Mouse (Mus musculus): ENCODE measurements around the gene Prdm1. TPM values are rescaled to one million over a fixed set of nuclear protein-coding genes. Genes with fewer than 3 reads are reported as not detected.

Gene Prdm1
- total RNA-seq, 2 experiments from 2014 or later: 0.91 to 1.7 TPM

- no peak for ATAC-seq (replicated peaks; ENCODE audit: low FRiP score, poor library complexity, severe bottlenecking)
These were observed 99.0 kb downstream of the Prdm1 start for GRCm38 (mm10) chr10:44429177-44429888.

- ATAC-seq (replicated peaks; ENCODE audit: low FRiP score, poor library complexity, severe bottlenecking): no peak
These were observed 100.4 kb downstream of the Prdm1 start for GRCm38 (mm10) chr10:44427891-44428361.

GRCm38 (mm10) chr10:44427426-44427825 is 100.9 kb downstream of the Prdm1 start:
- ATAC-seq (replicated peaks; ENCODE audit: low FRiP score, poor library complexity, severe bottlenecking): no peak

DNA sequence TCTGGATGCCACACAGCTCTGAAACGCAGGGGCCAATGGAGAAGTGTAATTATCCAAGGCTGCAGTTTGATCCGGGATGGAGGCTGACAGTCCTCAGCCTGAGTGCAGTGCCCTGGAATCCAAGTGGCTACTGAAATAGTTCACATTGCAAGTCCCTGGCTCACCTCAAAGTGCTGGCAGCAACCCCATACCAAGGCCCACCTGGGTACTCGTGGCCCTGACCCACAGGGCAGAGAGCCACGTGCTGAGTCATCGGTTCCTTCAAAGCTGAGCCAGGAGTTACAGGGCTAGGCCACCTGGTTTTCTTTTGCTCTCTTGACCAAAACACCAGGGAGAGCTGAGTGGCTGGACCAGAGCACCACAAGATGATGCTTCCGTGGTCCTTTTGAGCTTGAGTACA is 103.3 kb downstream of the Prdm1 start:
- no peak for ATAC-seq (replicated peaks; ENCODE audit: low FRiP score, poor library complexity, severe bottlenecking)

GRCm38 (mm10) chr10:44421896-44422295 is 106.4 kb downstream of the Prdm1 start:
- no peak for ATAC-seq (replicated peaks; ENCODE audit: low FRiP score, poor library complexity, severe bottlenecking)

GRCm38 (mm10) chr10:44420211-44420610 is 108.1 kb downstream of the Prdm1 start:
- ATAC-seq (replicated peaks; ENCODE audit: low FRiP score, poor library complexity, severe bottlenecking): no peak

- no peak for ATAC-seq (replicated peaks; ENCODE audit: low FRiP score, poor library complexity, severe bottlenecking)
These were observed 109.4 kb downstream of the Prdm1 start for GRCm38 (mm10) chr10:44418901-44419300.

DNA sequence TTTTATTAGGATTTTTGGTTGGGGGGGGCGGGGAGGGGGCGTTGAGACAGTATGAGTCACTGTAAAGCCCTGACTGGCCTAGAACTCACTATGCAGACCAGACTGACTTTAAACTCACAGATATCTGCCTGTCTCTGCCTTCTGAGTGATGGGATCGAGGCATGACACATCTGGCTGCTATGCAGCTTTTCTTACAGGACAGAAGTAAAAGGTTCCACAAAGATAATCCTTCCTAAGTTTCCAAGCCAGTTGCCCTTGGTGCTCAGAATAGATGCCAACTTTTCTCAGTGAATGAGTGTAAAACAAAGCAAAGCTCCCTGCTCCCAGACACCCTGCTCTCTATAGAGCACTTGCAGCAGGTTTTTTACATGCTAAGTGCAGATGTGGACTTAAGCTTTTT is 112.7 kb downstream of the Prdm1 start:
- ATAC-seq (replicated peaks; ENCODE audit: low FRiP score, poor library complexity, severe bottlenecking): no peak

- no peak for ATAC-seq (replicated peaks; ENCODE audit: low FRiP score, poor library complexity, severe bottlenecking)
These were observed 118.3 kb downstream of the Prdm1 start for GRCm38 (mm10) chr10:44409958-44410357.

DNA sequence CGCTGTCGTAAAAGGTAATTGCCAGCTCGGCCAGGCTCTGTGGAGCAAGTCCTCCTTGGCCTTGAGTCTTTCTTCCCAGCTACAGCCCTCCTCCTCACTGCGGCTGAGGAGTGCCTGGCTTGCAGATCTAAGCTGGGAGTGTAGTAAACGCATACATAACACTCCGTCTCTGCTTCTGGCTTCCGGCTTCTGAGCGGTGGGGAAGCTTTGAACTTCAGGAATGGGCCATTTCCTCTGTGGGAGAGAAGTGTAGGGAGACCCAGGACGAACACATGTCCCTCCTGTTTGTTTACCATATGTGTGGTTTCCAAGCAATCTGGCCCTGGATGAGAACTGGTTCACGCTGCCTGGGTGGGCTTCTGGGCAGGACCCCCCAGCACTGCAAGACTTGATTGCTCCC is 119.2 kb downstream of the Prdm1 start:
- ATAC-seq (replicated peaks; ENCODE audit: low FRiP score, poor library complexity, severe bottlenecking): no peak

GRCm38 (mm10) chr10:44403415-44403814 is 124.9 kb downstream of the Prdm1 start:
- ATAC-seq (replicated peaks; ENCODE audit: low FRiP score, poor library complexity, severe bottlenecking): no peak

- no peak for ATAC-seq (replicated peaks; ENCODE audit: low FRiP score, poor library complexity, severe bottlenecking)
These were observed 126.7 kb downstream of the Prdm1 start for GRCm38 (mm10) chr10:44401600-44401999.

GRCm38 (mm10) chr10:44400602-44401001 is 127.7 kb downstream of the Prdm1 start:
- no peak for ATAC-seq (replicated peaks; ENCODE audit: low FRiP score, poor library complexity, severe bottlenecking)

DNA sequence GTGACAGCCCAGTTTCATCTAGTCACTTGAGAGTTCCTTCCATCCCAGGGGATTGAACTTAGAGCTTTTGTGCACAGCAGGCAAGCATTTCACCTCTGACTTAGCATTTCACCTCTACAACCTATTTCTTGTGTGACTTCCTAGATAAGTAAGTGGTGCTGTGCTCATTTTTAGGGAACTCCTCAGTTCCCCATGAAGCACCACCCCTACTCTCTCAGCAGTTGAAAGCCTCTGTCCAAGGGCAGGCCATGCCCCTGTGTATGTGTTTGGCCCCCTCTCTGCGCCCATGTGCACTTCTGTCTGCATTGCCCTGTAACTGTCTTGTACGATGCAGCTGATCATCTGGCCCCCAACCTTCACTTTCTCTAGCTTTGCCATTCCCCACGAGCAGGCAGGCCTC is 128.2 kb downstream of the Prdm1 start:
- no peak for ATAC-seq (replicated peaks; ENCODE audit: low FRiP score, poor library complexity, severe bottlenecking)

DNA sequence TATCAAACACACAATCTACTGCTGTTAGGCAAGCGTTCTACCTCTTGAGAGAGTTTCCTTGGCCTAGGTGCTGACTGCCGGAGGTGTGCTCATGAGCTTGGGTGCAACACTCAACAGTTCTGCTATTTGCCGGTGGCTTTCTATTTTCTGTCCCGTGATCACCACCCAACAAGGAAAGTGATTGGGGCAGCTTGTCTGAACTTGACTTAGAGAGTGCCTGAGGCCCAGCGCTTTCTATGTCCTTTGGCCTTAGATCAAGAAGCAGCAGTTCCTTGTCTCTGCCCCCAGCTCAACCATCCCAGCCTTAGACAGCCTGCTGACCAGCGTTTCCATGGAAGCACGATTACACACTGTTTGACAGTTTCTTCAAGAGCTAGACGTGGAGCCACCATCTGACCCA is 135.4 kb downstream of the Prdm1 start:
- ATAC-seq (replicated peaks; ENCODE audit: low FRiP score, poor library complexity, severe bottlenecking): no peak

DNA sequence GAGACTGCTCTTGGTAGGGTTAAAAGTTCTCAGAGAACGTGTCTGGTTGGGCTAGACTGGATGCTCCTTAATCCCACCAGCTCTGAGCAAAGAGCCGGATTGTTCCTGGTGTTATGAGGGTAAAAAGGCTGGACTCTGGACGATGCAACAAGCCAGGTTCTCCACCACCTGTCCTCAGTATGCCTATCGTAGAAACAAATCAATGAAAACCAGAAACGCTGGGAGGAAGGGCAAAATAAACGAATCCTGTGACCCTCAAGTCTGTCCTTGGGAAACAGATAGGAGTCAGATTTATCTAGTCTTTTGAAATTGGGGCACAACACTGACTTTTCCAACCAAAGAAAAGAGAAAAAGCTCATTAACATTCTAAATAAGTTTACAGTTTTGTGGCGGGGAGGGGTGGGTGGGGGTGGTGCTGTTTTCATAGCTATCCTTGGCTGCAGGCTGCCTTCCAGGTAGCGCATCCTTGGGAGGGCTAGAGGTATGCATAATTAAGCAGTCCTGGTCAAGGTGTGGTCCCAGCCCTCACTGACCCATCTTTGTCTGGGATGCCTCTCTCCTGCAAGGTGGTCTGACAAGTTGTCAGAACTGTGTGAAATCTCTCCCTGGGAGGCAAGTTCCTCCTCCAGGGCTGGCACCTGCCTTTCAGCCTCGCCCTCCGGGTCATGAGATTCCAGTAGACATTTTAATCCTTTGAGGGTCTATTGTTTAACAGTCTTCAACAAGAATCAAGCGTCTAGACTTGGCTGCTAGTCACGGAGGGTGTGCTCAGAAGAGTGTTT is 136.6 kb downstream of the Prdm1 start:
- no peak for ATAC-seq (replicated peaks; ENCODE audit: low FRiP score, poor library complexity, severe bottlenecking)

- no peak for ATAC-seq (replicated peaks; ENCODE audit: low FRiP score, poor library complexity, severe bottlenecking)
These were observed 138.0 kb downstream of the Prdm1 start for GRCm38 (mm10) chr10:44390286-44390685.

GRCm38 (mm10) chr10:44388706-44389233 is 139.5 kb downstream of the Prdm1 start:
- ATAC-seq (replicated peaks; ENCODE audit: low FRiP score, poor library complexity, severe bottlenecking): no peak
